ENCODE assay signal across 8 mouse cellular contexts in genomic region chr2:92433578-92434374, GRCm38 (mm10). TPM values are rescaled to one million over a fixed set of nuclear protein-coding genes. Genes with fewer than 3 reads are reported as not detected.
DNase-seq lines count a peak whose midpoint lies in the region; ATAC-seq and TF ChIP-seq lines count a peak whose summit lies in the region.

Gene Cry2 (minus strand): TSS chr2:92434043.

- intact Hi-C loops in heart, postnatal 36 days (cut with DNase I), result loop anchor here (2.0 to 10.0 kb wide), 5 partner anchors 13 to 449 kb away; no protein-coding TSS in a partner anchor

- DNase-seq in G1E (ENCODE audit: low spot score), result peak; percentile 98
- peak; percentile 99 for DNase-seq in cerebellum, adult 18-20 months
- DNase-seq in heart, postnatal 36 days, result peak; percentile 97
- DNase-seq in layer of hippocampus, adult 2 months (ENCODE audit: low spot score in 2 of 2), result peak; percentile 99
- peak; percentile 99 for DNase-seq in lung, embryonic 14.5 days
- peak; percentile 98 for DNase-seq in thymus, adult 2 months

- H3K4me3 ChIP-seq in G1E (ENCODE audit: low read depth, low read length), result peak within 1 kb of the TSS; percentile 92
- H3K4me3 ChIP-seq in forebrain, embryonic 16.5 days (replicated peaks; ENCODE audit: low read length), result peak within 1 kb of the TSS; percentile 65
- H3K4me3 ChIP-seq in layer of hippocampus, adult 2 months, result peak within 1 kb of the TSS; percentile 81
- H3K4me3 ChIP-seq in lung, embryonic 14.5 days (ENCODE audit: low read depth, low read length), result peak within 1 kb of the TSS; percentile 85
- peak within 1 kb of the TSS; percentile 96 for H3K4me3 ChIP-seq in olfactory bulb, adult 2 months (ENCODE audit: insufficient read depth, low read depth, low read length)
- H3K4me3 ChIP-seq in thymus, adult 2 months (ENCODE audit: control insufficient read depth, insufficient read depth, low read length), result peak within 1 kb of the TSS; percentile 84

- under 1% methylated on average over 70 of the region's 76 CpGs for WGBS in forebrain, embryonic 16.5 days
- under 1% methylated on average over 72 of the region's 76 CpGs for WGBS in lung, embryonic 14.5 days
- under 1% methylated on average over 76 of the region's 76 CpGs for WGBS in olfactory bulb, adult 2 months
- under 1% methylated on average over 76 of the region's 76 CpGs for WGBS in thymus, adult 2 months

- peak within 1 kb of the TSS; percentile 80 for H3K4me2 ChIP-seq in forebrain, embryonic 16.5 days (ENCODE audit: low read length)
- H3K4me2 ChIP-seq in lung, embryonic 14.5 days, result peak within 1 kb of the TSS; percentile 83

- TF ChIP-seq POLR2A in olfactory bulb, adult 2 months (IDR thresholded peaks at IDR 0.05; ENCODE audit: insufficient read depth, low read depth, low read length), result peak; percentile 97
- peak; percentile 84 for TF ChIP-seq POLR2A in thymus, adult 2 months (IDR thresholded peaks at IDR 0.05; ENCODE audit: control insufficient read depth, extremely low read depth, insufficient read depth, low read length, poor library complexity)

- TF ChIP-seq CTCF in G1E (IDR thresholded peaks at IDR 0.05; ENCODE audit: low read depth, low read length), result no peak
- TF ChIP-seq CTCF in layer of hippocampus, adult 2 months (conservative IDR thresholded peaks at IDR 0.05), result no peak
- no peak for TF ChIP-seq CTCF in lung, embryonic 14.5 days (IDR thresholded peaks at IDR 0.05; ENCODE audit: low read depth)
- TF ChIP-seq CTCF in olfactory bulb, adult 2 months (IDR thresholded peaks at IDR 0.05; ENCODE audit: insufficient read depth, low read depth, low read length), result no peak
- TF ChIP-seq CTCF in thymus, adult 2 months (IDR thresholded peaks at IDR 0.05; ENCODE audit: borderline replicate concordance, control insufficient read depth, extremely low read depth, insufficient read depth, low read length, poor library complexity), result peak; percentile 53; the same call in 1 of the 2 replicates

- 0 out of 2 replicates have a peak, but pooled peaks cover 5% of the 10 kb centered on the region for H3K9me3 ChIP-seq in G1E (replicated peaks)
- no peaks in the 10 kb centered on the region for H3K9me3 ChIP-seq in forebrain, embryonic 16.5 days (ENCODE audit: control insufficient read depth, low read length)
- no peaks in the 10 kb centered on the region for H3K9me3 ChIP-seq in lung, embryonic 14.5 days (ENCODE audit: low read depth, low read length)

- H3K27ac ChIP-seq in forebrain, embryonic 16.5 days (ENCODE audit: low read length), result peak within 1 kb of the TSS; percentile 80
- H3K27ac ChIP-seq in layer of hippocampus, adult 2 months, result peak within 1 kb of the TSS; percentile 96
- peak within 1 kb of the TSS; percentile 55 for H3K27ac ChIP-seq in lung, embryonic 14.5 days (ENCODE audit: low read depth)
- H3K27ac ChIP-seq in olfactory bulb, adult 2 months (ENCODE audit: insufficient read depth, low read depth, low read length), result peak within 1 kb of the TSS; percentile 91
- H3K27ac ChIP-seq in thymus, adult 2 months (ENCODE audit: control insufficient read depth, insufficient read depth, low read length), result no peak within 1 kb of the TSS

- H3K36me3 ChIP-seq in G1E (replicated peaks), result peaks cover 32% of the 10 kb centered on the region
- no peaks in the 10 kb centered on the region for H3K36me3 ChIP-seq in forebrain, embryonic 16.5 days (ENCODE audit: control insufficient read depth, insufficient read depth)
- no peaks in the 10 kb centered on the region for H3K36me3 ChIP-seq in lung, embryonic 14.5 days (ENCODE audit: insufficient read depth)
- H3K36me3 ChIP-seq in thymus, adult 2 months (ENCODE audit: control insufficient read depth, insufficient read depth, low read length), result no peaks in the 10 kb centered on the region

- peak within 1 kb of the TSS; percentile 72 for H3K9ac ChIP-seq in forebrain, embryonic 16.5 days (replicated peaks; ENCODE audit: low read depth, low read length)
- peak within 1 kb of the TSS; percentile 80 for H3K9ac ChIP-seq in lung, embryonic 14.5 days

- ATAC-seq in G1E (ENCODE audit: extremely low read depth, insufficient number of reproducible peaks, low FRiP score, poor library complexity, severe bottlenecking), result peak; percentile 94
- peak; percentile 97 for ATAC-seq in forebrain, embryonic 16.5 days
- ATAC-seq in lung, embryonic 14.5 days (ENCODE audit: insufficient read depth), result peak; percentile 98

- peaks cover 74% of the 10 kb centered on the region for H3K4me1 ChIP-seq in G1E (ENCODE audit: insufficient read depth, low read depth, low read length)
- peaks cover 39% of the 10 kb centered on the region for H3K4me1 ChIP-seq in forebrain, embryonic 16.5 days (replicated peaks; ENCODE audit: control insufficient read depth, insufficient read depth, low read length)
- H3K4me1 ChIP-seq in lung, embryonic 14.5 days (ENCODE audit: insufficient read depth), result peaks cover 26% of the 10 kb centered on the region
- peaks cover 17% of the 10 kb centered on the region for H3K4me1 ChIP-seq in olfactory bulb, adult 2 months (ENCODE audit: control insufficient read depth, insufficient read depth, low read length)
- peaks cover 8% of the 10 kb centered on the region for H3K4me1 ChIP-seq in thymus, adult 2 months (replicated peaks; ENCODE audit: control insufficient read depth, insufficient read depth, low read length)

- H3K27me3 ChIP-seq in G1E (ENCODE audit: insufficient read depth, low read length), result no peaks in the 10 kb centered on the region; the same call in 1 of the 2 replicates
- no peaks in the 10 kb centered on the region for H3K27me3 ChIP-seq in forebrain, embryonic 16.5 days (replicated peaks; ENCODE audit: control insufficient read depth, insufficient read depth, low read length)
- no peaks in the 10 kb centered on the region for H3K27me3 ChIP-seq in lung, embryonic 14.5 days (ENCODE audit: insufficient read depth, low read length)
- H3K27me3 ChIP-seq in thymus, adult 2 months (ENCODE audit: control insufficient read depth, insufficient read depth, low read length), result no peaks in the 10 kb centered on the region

RNA-seq across cellular contexts. Expression of gene Cry2, which starts in this region (rescaled TPM):
- total RNA-seq in G1E (2014; fragmentation: Nextera tagmentation) (28.7 and 30.6 TPM in 2 replicates), G1E (2017) (8.2 and 13.3 TPM in 2 replicates)
- polyA plus RNA-seq in G1E (2012), result 15.8 and 18.0 TPM in 2 replicates
- 40.1 and 46.8 TPM in 2 replicates for polyA plus RNA-seq in forebrain, embryonic 16.5 days (2015; fragmentation: Nextera tagmentation; extraction: Ambion mirVana)
- total RNA-seq in heart, postnatal 36 days (2021), result 10 to 100 TPM; 21.8 to 33.4 TPM
- total RNA-seq in layer of hippocampus, adult 2 months (2021), result 100 to 1,000 TPM; 105 to 108 TPM
- polyA plus RNA-seq in lung, embryonic 14.5 days (2014; fragmentation: Nextera tagmentation; extraction: Ambion mirVana), result 19.9 and 22.0 TPM in 2 replicates
- polyA plus RNA-seq in olfactory bulb, adult 2 months (2012; ENCODE audit: insufficient read depth, insufficient read length, low replicate concordance, missing spikeins), result not detected in 2 replicates
- 16.2 and 19.6 TPM in 2 replicates for polyA plus RNA-seq in thymus, adult 2 months (2012; rRNA removed)
